Mouse (Mus musculus) Muller cell, postnatal 12 days (primary cell): ENCODE results near the gene Harbi1.
"Not testable (repeated sequence)": the region's sequence is repeated elsewhere in the genome, so short reads cannot be mapped to it uniquely, and the experiment has no call there.

ENCODE experiments used
- DNase-seq: peaks from one replicate; pipeline ENCODE4 v3.0.0-alpha.2; 2015; ENCODE audit errors: inconsistent ontology term

Gene Harbi1

GRCm38 (mm10) chr2:91714921-91715320 lies 4.3 kb downstream of the Harbi1 start:
- DNase-seq: no peak

- DNase-seq: no peak
These were observed 7.6 kb downstream of the Harbi1 start for GRCm38 (mm10) chr2:91718276-91718675.

- peak; percentile 28 for DNase-seq
These were observed 12.7 kb downstream of the Harbi1 start for GRCm38 (mm10) chr2:91723382-91723781.

GRCm38 (mm10) chr2:91723951-91724350 lies 13.3 kb downstream of the Harbi1 start:
- DNase-seq: no peak

GRCm38 (mm10) chr2:91724716-91725115 lies 14.1 kb downstream of the Harbi1 start:
- no peak for DNase-seq

GRCm38 (mm10) chr2:91725476-91725875 lies 14.8 kb downstream of the Harbi1 start:
- not testable (repeated sequence) for DNase-seq

- no peak for DNase-seq
These were observed 16.4 kb downstream of the Harbi1 start for GRCm38 (mm10) chr2:91727011-91727410.

- no peak for DNase-seq
These were observed 18.9 kb downstream of the Harbi1 start for GRCm38 (mm10) chr2:91729571-91729970.

- DNase-seq: peak; percentile 85
These were observed 19.5 kb downstream of the Harbi1 start, which contains the start of gene Ambra1 for GRCm38 (mm10) chr2:91729971-91730821. Ambra1 (plus strand) TSS chr2:91730134.

- DNase-seq: no peak
These were observed 24.6 kb downstream of the Harbi1 start for GRCm38 (mm10) chr2:91735221-91735620.

- DNase-seq: no peak
These were observed 28.9 kb downstream of the Harbi1 start for GRCm38 (mm10) chr2:91739586-91739985.

GRCm38 (mm10) chr2:91744686-91745085 lies 34.0 kb downstream of the Harbi1 start:
- no peak for DNase-seq

GRCm38 (mm10) chr2:91749811-91750261 lies 39.2 kb downstream of the Harbi1 start:
- DNase-seq: no peak
